Mouse (Mus musculus) urinary bladder, adult 2 months (tissue): Measurements from ENCODE around the gene Unc5cl. TPM values are rescaled to one million over a fixed set of nuclear protein-coding genes. Genes with fewer than 3 reads are reported as not detected.

Experiments
- DNase-seq: peaks from one replicate; pipeline ENCODE4 v3.0.0; 2022; ENCODE audit warnings: low spot score
- polyA plus RNA-seq: library from polyadenylated mRNA; depleted of rRNA; stranded (reverse); fragments of >200 nt; gene quantifications from 2 replicates; pipeline ENCODE4 v1.2.3, GENCODE M21; 2012

The Unc5cl gene
- polyA plus RNA-seq, 1 experiment: 0.11 TPM

DNA sequence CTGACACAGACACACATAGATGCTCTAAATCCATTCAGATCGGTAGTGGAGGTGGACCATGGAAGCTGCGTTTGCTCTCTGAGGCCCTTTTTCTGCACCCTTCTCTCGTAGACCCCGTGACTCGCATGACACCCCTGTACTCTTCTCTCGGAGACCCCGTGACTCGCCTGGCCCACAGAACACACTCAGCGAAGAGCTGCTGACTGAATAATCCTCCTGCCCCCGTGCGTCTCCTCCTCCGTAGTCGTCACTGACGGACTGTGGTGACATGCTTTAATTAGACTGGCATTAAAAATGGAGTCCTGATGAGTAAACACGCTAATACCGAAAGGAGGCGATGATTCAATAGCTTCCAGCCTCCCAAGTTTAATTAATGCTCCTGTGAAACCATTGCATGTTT is 84.6 kb downstream of the Unc5cl start:
- DNase-seq: no peak

GRCm38 (mm10) chr17:48542733-48543132 is 88.0 kb downstream of the Unc5cl start:
- no peak for DNase-seq

- no peak for DNase-seq
These were observed 88.6 kb downstream of the Unc5cl start for GRCm38 (mm10) chr17:48543301-48543765.

DNA sequence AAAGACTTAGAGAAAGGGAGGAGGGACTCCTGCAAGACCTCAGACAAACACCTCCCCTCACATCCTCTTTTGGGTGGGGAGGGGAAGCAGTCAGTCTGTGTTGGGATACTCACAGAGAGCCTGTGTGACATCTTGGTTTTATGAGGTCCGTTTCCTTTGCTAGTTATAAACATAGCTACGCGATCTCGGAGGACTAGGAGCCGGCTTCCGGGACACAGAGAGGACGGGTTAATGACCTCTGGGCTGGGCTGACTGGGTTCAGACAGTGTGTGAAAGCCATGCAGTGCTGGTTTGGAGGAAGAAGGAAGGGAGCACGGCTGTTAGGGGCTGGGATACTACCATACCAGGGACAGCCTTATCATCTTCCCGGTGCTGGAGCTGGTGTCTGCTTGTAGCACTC is 90.0 kb downstream of the Unc5cl start:
- DNase-seq: no peak

- DNase-seq: no peak
These were observed 90.7 kb downstream of the Unc5cl start for GRCm38 (mm10) chr17:48545223-48545943.

GRCm38 (mm10) chr17:48546036-48546435 is 91.3 kb downstream of the Unc5cl start:
- DNase-seq: no peak

DNA sequence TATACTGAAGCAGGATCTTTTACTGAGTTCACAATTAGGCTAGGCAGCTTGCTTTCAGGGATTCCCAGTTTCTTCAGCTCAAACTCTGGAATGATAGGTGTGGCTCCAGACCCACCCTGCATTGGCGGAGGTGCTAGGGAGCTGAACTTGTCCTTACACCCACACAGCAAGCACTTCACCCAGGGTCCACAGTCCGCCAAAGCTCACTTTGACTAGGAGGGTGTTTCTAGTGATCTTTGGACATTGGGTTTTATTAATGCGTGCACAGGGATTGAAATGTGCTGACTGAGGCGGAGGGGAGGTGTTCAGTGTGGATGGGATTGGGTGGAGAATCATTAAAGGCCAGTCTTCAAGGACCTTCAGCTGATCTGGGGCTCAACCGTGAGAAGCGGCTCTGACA is 93.0 kb downstream of the Unc5cl start:
- no peak for DNase-seq

GRCm38 (mm10) chr17:48551788-48552531 is 97.3 kb downstream of the Unc5cl start:
- no peak for DNase-seq

DNA sequence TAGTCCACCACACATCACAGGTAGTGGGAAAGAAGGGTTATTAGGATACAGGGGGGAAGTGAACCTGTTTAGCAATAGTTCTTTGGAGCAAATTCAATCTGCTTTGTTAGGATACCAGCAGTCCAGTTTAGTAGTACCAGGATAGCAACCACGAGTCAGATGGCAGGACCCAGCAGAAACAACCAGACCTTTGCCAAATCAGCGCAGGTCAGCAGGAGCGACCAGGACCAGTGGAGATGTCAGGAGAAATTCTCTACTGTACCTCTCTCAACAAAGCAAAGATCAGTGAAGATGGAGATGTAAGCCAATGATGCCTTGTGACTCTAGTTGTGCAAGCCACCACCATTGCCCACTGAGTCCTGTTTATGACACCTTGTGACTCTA is 97.8 kb downstream of the Unc5cl start:
- DNase-seq: no peak

DNA sequence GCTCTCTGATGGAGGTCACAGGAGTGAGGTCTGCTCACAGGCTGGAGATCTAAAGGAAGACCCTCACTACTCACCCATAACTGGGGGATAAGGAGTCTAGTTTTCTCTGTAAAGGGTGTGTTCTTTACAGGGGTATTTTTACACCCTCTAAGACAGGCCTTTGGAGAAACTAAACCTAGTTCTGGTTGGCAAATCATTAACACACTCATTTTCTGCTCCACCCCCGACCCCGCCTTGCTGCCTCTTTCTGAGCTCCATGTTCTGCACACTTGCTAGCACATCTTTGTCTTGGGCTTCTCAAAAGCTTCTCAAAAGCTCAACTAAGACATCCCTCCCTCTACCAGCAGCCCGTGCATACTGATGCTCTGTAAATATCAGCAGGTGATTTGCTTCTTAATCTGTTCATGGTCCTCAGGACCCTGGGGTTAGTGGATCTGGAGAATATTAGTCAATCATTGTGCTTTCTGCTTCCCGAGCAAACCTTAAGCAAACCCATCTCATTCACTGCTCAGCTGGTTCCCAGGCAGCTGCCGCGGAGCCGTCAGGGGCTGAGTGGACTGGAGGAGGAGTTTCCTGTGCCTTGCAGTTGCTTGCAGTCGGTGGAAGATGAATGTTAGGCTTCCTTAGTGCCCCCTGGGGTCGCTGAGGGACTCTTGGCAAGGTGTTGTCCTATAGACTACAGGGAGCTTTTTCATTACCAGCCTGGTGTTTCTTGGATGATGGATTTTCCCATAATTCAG is 101.7 kb downstream of the Unc5cl start:
- DNase-seq: no peak

- DNase-seq: no peak
These were observed 103.4 kb downstream of the Unc5cl start for GRCm38 (mm10) chr17:48557823-48558715.

DNA sequence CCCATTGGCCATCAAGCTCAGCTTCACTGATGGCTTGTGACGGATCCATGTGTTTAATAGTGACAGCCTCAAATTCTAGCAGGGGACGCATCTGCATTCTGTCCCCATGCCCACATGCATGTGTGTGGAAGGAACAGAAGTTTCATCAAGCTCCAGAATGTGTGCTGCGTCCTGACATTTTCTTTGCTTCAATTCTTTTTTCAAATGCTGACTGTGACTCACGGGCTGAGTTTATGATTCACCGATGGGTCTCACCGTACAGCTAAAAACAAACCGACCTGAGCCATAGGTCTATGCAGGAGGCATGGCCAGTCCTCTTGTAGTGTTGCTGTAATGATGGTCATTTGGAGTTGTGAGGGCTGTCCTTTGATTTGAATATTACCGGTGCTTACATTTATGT is 110.2 kb downstream of the Unc5cl start:
- DNase-seq: no peak

GRCm38 (mm10) chr17:48569656-48570055 is 115.0 kb downstream of the Unc5cl start:
- no peak for DNase-seq

DNA sequence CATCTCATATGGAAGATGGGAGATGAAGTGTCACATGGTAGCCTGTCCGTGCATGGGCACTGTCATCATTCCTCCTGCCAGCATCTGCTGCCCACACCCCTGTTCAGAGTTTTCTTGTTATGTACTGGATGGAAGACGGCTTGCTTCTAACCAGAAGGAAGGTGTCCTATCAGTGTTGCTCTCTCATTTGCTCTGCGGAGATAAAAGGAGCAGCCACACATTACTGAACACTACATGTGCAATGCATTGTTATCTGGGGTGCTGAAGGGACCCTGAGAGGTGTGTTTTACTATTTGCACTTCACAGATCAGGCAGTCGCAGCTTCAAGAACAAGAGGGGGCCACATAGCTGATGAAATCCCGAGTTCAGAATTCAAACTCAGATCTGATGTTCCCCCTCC is 126.5 kb downstream of the Unc5cl start:
- DNase-seq: no peak

- DNase-seq: no peak
These were observed 127.8 kb downstream of the Unc5cl start for GRCm38 (mm10) chr17:48582486-48582990.

DNA sequence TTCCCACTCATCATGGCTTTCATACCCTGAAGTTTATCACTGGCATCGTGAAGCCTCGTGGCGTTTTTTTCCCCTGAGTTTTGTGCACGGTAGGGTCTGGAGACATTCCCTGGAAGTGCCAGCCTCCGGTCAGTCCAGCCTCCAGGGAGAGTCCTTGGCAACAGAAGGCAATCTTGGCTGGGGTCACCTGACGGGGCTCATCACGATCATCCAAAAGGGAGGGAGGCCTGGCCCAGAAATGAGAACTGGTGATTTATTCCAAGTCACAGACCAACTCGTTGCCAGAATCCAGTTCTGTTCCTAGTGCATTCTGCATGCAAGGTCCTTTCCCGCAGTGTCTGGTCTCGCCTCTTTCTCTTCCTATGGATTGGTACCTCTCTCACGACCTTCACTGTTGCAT is 128.7 kb downstream of the Unc5cl start:
- no peak for DNase-seq

GRCm38 (mm10) chr17:48585902-48586359 is 131.2 kb downstream of the Unc5cl start:
- DNase-seq: no peak

GRCm38 (mm10) chr17:48588674-48589073 is 134.0 kb downstream of the Unc5cl start:
- no peak for DNase-seq
